Mouse (Mus musculus) hindbrain, embryonic 15.5 days (tissue): Measurements from ENCODE around the gene Map3k6. TPM values are rescaled to one million over a fixed set of nuclear protein-coding genes. Genes with fewer than 3 reads are reported as not detected.

Experiments
- ATAC-seq: fragments of 200-750 bp; cut with Nextera tagmentation; 2 replicates; pipeline ENCODE4 v1.8.0; 2017; ENCODE audit warnings: low read depth, moderate number of reproducible peaks, moderate TSS enrichment; ENCODE audit not compliant: low FRiP score
- H3K27ac ChIP-seq: fragments of 300-500 bp; sonication (generic); replicated peaks from 2 replicates; pipeline ENCODE4 v1.5.1; 2015; ENCODE audit warnings: mild to moderate bottlenecking, inconsistent platforms
- H3K27me3 ChIP-seq: fragments of 300-500 bp; sonication (generic); 2 replicates; pipeline ENCODE4 v1.6.1; 2015; ENCODE audit warnings: control low read depth, inconsistent platforms
- H3K36me3 ChIP-seq: fragments of 300-500 bp; sonication (generic); 2 replicates; pipeline ENCODE4 v1.6.1; 2015; ENCODE audit warnings: control low read depth, inconsistent platforms
- H3K4me1 ChIP-seq: fragments of 300-500 bp; sonication (generic); replicated peaks from 2 replicates; pipeline ENCODE4 v1.6.1; 2015; ENCODE audit warnings: control low read depth, inconsistent platforms
- H3K4me2 ChIP-seq: fragments of 300-500 bp; sonication (generic); 2 replicates; pipeline ENCODE4 v1.6.1; 2015; ENCODE audit warnings: moderate library complexity, mild to moderate bottlenecking, inconsistent platforms
- H3K4me3 ChIP-seq: fragments of 300-500 bp; sonication (generic); 2 replicates; pipeline ENCODE4 v1.5.1; 2015; ENCODE audit warnings: mild to moderate bottlenecking, inconsistent platforms
- H3K9ac ChIP-seq: fragments of 300-500 bp; sonication (generic); 2 replicates; pipeline ENCODE4 v1.6.1; 2015; ENCODE audit warnings: inconsistent platforms
- H3K9me3 ChIP-seq: fragments of 300-500 bp; sonication (generic); 2 replicates; pipeline ENCODE4 v1.6.1; 2016; ENCODE audit warnings: control low read depth, inconsistent platforms
- WGBS: fragments of 180-500 bp; shearing (Covaris S2); methylation state at CpG from one replicate; pipeline ENCODE4 v1.1.7; 2015; 5-methylcytosine and 5-hydroxymethylcytosine counted together
- polyA plus RNA-seq: library from polyadenylated mRNA; unstranded; fragments of >200 nt; fragmentation: Nextera tagmentation; extraction: Ambion mirVana; gene quantifications from 2 replicates; pipeline ENCODE4 v1.2.1, GENCODE M21; 2015

Map3k6 gene
- 1.8 and 2.2 TPM in 2 replicates for polyA plus RNA-seq

DNA sequence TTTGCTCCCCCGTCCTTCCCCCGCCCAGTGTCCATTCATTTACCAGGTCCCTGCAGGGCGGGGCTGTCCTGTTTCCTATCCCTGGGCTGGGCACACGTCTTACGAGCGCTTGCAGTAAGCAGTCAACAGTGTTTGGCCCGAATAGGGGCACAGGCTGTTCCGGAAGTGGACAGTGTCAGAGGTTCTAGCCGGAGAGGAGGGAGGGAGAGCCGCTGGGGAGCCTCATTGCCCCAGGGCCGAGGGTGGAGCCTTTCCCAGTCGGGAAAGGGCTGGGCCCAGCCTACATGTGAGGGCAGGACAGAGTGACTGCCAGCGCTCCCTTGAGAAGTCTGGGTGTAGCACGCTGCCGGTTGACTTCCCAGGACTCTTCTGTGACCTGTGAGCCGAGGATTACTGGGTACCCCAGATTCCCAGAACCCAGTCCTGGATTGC is at the start of gene Map3k6:
Gene Map3k6, plus strand, starts transcription at position 329 of the 432 bp plus-strand sequence.
- peak within 1 kb of the TSS; percentile 47 for H3K9ac ChIP-seq
- peak; percentile 27 for ATAC-seq
- H3K4me1 ChIP-seq: peaks cover 10% of the 10 kb centered on the region
- no peaks in the 10 kb centered on the region for H3K36me3 ChIP-seq
- peaks cover 51% of the 10 kb centered on the region for H3K27me3 ChIP-seq
- no peaks in the 10 kb centered on the region for H3K9me3 ChIP-seq
- H3K4me2 ChIP-seq: peak within 1 kb of the TSS; percentile 81
- 5% methylated on average over 16 of the region's 16 CpGs for WGBS
- peak within 1 kb of the TSS; percentile 55 for H3K4me3 ChIP-seq
- peak within 1 kb of the TSS; percentile 36; the same call in 1 of the 2 replicates for H3K27ac ChIP-seq

DNA sequence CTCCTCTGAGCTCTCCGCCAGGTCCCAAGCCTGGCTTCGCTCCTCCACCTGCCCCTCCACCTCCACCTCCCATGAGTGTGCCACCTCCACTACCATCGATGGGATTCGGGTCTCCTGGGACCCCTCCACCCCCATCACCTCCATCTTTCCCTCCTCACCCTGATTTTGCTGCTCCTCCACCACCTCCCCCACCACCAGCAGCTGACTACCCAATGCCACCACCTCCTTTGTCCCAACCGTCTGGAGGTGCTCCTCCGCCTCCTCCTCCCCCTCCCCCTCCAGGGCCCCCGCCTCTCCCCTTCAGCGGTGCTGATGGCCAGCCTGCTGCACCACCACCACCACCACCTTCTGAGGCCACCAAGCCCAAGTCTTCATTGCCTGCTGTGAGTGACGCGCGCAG is 46.1 kb upstream of the Map3k6 start:
- Histone ChIP-seq H3K9me3 (no peaks in the 10 kb centered on the region), H3K27ac (no peak overlapping the region), H3K9ac (no peak overlapping the region), H3K4me1 (peaks cover 35% of the 10 kb centered on the region), H3K4me2 (no peak overlapping the region), H3K27me3 (no peaks in the 10 kb centered on the region), H3K36me3 (peaks cover 28% of the 10 kb centered on the region), H3K4me3 (no peak overlapping the region)
- ATAC-seq: no peak
- WGBS: 87% methylated on average over 11 of the region's 11 CpGs

DNA sequence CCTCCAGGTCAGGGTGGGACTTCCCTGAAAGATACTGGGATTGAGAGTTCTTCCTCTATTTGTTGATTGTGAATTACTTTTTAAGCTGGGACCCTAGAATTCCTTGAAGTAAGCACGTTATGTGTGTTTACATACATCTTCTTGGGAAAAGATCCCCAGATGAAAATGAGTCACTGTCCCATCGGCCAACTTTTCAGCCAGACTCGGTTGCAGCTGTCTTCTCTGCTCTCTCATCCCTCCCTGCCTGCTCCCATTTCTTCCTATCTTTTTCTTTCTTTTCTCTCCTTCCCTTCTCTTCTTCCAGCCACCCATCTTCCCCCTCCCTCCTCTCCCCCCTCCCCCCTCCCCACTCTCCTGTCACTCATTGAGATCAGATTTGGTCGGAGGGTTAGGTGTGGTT is 45.6 kb upstream of the Map3k6 start:
- 73% methylated on average over 4 of the region's 4 CpGs for WGBS
- no peak overlapping the region for H3K27ac ChIP-seq
- peaks cover 40% of the 10 kb centered on the region for H3K4me1 ChIP-seq
- no peak overlapping the region for H3K9ac ChIP-seq
- no peak for ATAC-seq
- H3K36me3 ChIP-seq: peaks cover 28% of the 10 kb centered on the region
- H3K27me3 ChIP-seq: no peaks in the 10 kb centered on the region
- no peak overlapping the region for H3K4me2 ChIP-seq
- H3K9me3 ChIP-seq: no peaks in the 10 kb centered on the region
- H3K4me3 ChIP-seq: no peak overlapping the region

DNA sequence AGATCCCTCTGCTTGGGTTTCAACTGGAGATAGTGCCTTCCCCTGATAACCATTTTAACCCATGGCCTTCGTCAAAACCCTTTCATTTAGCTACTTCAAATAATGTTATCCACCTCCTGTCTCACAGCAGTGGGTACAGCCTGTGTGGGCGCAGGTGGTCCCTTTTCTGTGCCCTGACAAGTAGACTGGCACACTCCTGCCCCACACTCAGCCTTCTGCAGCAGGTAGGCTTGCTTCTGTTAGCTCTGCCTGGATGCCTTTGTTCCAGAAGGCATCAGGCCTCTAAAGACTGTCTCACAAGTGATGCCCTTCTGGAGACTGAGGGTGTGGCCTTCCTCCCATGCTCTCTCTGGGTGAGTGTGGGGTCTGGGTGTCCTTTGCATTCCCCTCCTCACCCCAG is 44.5 kb upstream of the Map3k6 start:
- Histone ChIP-seq H3K27ac (peak overlapping the region; percentile 86), H3K9me3 (no peaks in the 10 kb centered on the region), H3K4me3 (no peak overlapping the region), H3K36me3 (peaks cover 23% of the 10 kb centered on the region), H3K27me3 (no peaks in the 10 kb centered on the region), H3K9ac (no peak overlapping the region), H3K4me1 (peaks cover 51% of the 10 kb centered on the region), H3K4me2 (no peak overlapping the region)
- 77% methylated on average over 2 of the region's 2 CpGs for WGBS
- ATAC-seq: no peak

DNA sequence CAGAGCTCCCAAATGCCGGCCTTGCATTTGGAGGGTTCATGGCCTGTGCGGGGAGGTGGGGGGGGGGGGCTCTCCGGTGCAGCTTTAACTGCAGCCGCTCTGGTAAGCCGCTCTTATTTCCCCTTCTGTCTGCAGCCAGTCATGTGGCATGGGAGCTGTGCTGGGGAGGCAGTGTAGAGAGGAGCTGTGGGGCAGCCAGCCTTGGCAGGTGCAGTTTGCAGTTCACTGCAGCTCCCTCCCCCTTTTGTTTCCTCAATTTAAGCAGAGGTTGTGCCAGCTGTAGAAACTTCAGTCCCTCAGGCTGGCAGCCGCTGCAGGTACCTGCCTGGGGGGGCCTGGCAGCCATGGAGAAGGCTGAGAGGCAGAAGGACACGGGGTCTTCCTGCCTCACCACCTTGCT is 43.8 kb upstream of the Map3k6 start:
- peak overlapping the region; percentile 86 for H3K27ac ChIP-seq
- H3K4me2 ChIP-seq: no peak overlapping the region
- H3K36me3 ChIP-seq: peaks cover 16% of the 10 kb centered on the region
- 0 out of 2 replicates have a peak, but pooled peaks have one; percentile 27 for ATAC-seq
- H3K9me3 ChIP-seq: no peaks in the 10 kb centered on the region
- 19% methylated on average over 7 of the region's 7 CpGs for WGBS
- peaks cover 58% of the 10 kb centered on the region for H3K4me1 ChIP-seq
- H3K4me3 ChIP-seq: no peak overlapping the region
- no peak overlapping the region for H3K9ac ChIP-seq
- H3K27me3 ChIP-seq: no peaks in the 10 kb centered on the region

DNA sequence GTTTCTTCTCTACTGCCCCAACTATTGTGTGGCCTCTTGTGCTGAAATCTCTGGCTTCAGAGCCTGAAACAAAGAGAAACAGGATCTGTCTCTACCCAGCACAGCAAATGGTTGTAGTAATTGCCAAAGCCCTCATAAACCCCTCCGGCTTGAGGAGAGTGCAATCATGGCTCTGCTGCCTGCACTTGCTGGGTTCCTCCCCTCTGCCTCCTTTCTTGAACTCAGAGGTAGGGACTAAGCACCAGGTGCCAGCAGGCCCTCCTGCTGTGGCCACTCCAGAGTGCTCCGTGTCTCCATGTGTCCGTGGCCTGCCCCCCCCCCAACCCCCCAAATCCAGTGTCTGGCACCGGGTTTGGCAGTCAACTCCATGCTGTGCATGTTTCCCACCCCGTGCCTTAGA is 43.3 kb upstream of the Map3k6 start:
- H3K4me1 ChIP-seq: peaks cover 59% of the 10 kb centered on the region
- H3K9me3 ChIP-seq: no peaks in the 10 kb centered on the region
- 0 out of 2 replicates have a peak overlapping the region, but pooled peaks have one; percentile 11 for H3K9ac ChIP-seq
- 9% methylated on average over 5 of the region's 5 CpGs for WGBS
- H3K36me3 ChIP-seq: peaks cover 13% of the 10 kb centered on the region; the same call in 1 of the 2 replicates
- no peak overlapping the region for H3K4me3 ChIP-seq
- 0 out of 2 replicates have a peak, but pooled peaks have one; percentile 9 for ATAC-seq
- H3K27me3 ChIP-seq: no peaks in the 10 kb centered on the region
- H3K27ac ChIP-seq: peak overlapping the region; percentile 86
- no peak overlapping the region for H3K4me2 ChIP-seq

DNA sequence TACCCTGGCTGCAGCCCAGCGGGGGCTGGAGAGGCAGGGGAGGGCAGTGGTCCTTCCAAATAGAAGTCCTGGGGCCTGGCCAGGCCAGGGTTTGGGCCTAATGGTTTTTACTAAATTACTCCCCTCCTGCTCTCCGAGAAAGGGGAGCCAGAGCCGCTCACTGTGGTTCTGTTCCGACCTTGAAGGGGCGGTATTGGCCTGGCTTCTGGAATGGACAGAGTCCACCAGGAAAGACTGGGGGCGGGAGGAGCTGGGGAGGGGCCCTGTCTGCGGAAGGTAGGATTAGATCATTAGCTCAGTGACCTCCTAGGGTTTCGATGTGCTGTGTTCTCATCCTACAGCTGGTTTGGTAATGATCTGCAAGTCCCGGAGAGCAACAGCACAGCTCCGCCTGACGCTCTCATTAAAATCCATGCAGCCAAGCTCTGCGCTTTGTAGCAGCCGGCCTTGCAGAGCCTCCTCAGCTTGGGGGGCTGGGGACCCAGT is 42.8 kb upstream of the Map3k6 start:
- 0 out of 2 replicates have a peak overlapping the region, but pooled peaks have one; percentile 11 for H3K9ac ChIP-seq
- peak; percentile 39; the same call in 1 of the 2 replicates for ATAC-seq
- H3K27ac ChIP-seq: peak overlapping the region; percentile 86
- peaks cover 59% of the 10 kb centered on the region for H3K4me1 ChIP-seq
- H3K9me3 ChIP-seq: no peaks in the 10 kb centered on the region
- peaks cover 9% of the 10 kb centered on the region; the same call in 1 of the 2 replicates for H3K36me3 ChIP-seq
- no peak overlapping the region for H3K4me2 ChIP-seq
- H3K27me3 ChIP-seq: no peaks in the 10 kb centered on the region
- no peak overlapping the region for H3K4me3 ChIP-seq
- WGBS: 17% methylated on average over 13 of the region's 13 CpGs

DNA sequence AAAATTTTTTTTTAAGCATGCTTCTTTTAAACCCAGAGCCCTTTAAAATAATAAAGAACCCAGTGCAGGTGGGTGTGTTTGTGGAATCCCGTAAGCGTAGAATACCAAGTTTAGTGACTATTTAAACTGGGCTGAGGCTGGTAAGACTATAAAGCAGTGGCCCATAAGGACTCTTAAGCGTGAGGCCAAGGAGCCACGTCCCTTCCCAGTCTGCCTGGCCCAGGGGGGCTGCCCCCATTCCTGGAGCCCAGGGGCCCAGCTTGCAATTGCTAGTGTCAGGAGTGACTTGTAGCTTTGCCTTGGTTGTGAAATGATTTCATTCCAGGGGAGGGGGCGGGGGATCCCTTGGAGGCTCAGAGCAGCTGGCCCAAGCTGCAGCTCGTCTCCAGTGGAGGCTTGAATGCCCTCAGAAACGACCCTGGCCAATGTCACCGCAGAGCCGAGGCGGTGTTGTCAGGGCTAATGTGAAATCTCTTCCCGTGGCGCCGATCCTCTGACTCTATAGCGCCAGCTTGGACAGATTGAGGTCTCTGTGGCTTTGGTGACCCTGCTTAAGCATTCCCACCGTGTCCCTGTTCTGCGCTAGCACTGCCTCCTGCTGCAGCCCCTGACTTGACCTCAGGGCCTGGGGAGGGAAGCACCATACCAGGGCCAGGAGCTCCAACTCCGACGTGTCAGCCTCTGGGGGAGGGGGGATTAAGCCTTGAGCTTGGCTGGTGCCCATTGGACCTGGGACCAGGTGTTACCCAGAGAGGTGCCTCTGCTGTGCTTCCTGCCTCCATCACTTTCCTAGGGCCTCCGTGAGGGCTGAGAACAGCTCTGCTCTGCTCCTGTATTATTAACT is 42.1 kb upstream of the Map3k6 start:
- Histone ChIP-seq H3K27ac (peak overlapping the region; percentile 86), H3K4me1 (peaks cover 61% of the 10 kb centered on the region)
- ATAC-seq: peak; percentile 12; the same call in 1 of the 2 replicates

DNA sequence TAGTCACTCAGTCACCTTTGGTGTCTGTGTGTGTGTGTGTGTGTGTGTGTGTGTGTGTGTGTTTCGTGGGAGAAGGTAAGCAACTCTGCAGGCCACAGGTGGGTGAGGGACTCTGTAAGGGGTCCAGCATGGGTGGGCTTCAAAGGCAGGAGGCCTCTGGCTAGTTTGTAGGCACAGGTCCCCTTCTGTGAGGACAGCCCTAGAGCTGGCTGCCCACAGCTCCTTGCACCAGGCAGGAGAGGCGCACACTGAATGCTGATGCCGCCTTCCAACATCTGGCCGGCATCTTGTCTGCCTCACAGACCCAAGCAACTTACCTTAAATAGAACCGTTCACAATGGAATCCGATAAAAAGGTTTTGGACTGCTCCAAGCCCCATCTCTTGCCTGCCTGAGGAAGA is 40.9 kb upstream of the Map3k6 start:
- Histone ChIP-seq H3K4me1 (peaks cover 70% of the 10 kb centered on the region), H3K27ac (no peak overlapping the region), H3K9ac (no peak overlapping the region), H3K4me3 (no peak overlapping the region), H3K27me3 (no peaks in the 10 kb centered on the region), H3K4me2 (no peak overlapping the region), H3K9me3 (no peaks in the 10 kb centered on the region), H3K36me3 (no peaks in the 10 kb centered on the region)
- no peak for ATAC-seq
- WGBS: 66% methylated on average over 6 of the region's 6 CpGs

More for the DNA sequence above, 42.1 kb upstream of the Map3k6 start:
- Histone ChIP-seq H3K4me2 (no peak overlapping the region), H3K36me3 (peaks cover 2% of the 10 kb centered on the region; the same call in 1 of the 2 replicates), H3K27me3 (no peaks in the 10 kb centered on the region), H3K9me3 (no peaks in the 10 kb centered on the region), H3K4me3 (no peak overlapping the region), H3K9ac (peak overlapping the region; percentile 11; the same call in 1 of the 2 replicates)
- 14% methylated on average over 19 of the region's 19 CpGs for WGBS

DNA sequence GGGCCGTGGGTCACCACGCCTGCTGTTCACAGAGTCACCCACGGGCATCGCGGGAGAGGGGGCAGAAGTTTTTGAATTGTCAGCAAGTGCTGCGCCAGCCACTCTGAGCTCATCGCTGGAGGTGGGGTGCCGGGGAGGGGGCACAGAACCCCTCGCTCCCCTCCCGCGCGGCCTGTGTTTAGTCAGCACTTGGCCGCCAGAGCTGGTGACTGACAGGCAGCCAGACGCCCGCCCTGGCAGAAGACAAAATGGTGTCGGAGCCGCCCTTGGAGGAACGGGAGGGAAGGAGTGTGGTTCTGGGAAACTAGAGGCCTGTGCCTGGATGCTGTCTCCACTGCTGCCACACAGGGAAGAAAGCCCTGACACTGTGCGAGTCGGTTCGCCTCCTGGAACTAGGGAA is 40.3 kb upstream of the Map3k6 start:
- Histone ChIP-seq H3K27ac (peak overlapping the region; percentile 71), H3K9me3 (no peaks in the 10 kb centered on the region), H3K9ac (no peak overlapping the region), H3K4me1 (peaks cover 71% of the 10 kb centered on the region), H3K4me3 (no peak overlapping the region), H3K27me3 (no peaks in the 10 kb centered on the region), H3K36me3 (no peaks in the 10 kb centered on the region), H3K4me2 (0 out of 2 replicates have a peak overlapping the region, but pooled peaks have one; percentile 1)
- no peak for ATAC-seq
- 34% methylated on average over 21 of the region's 21 CpGs for WGBS

DNA sequence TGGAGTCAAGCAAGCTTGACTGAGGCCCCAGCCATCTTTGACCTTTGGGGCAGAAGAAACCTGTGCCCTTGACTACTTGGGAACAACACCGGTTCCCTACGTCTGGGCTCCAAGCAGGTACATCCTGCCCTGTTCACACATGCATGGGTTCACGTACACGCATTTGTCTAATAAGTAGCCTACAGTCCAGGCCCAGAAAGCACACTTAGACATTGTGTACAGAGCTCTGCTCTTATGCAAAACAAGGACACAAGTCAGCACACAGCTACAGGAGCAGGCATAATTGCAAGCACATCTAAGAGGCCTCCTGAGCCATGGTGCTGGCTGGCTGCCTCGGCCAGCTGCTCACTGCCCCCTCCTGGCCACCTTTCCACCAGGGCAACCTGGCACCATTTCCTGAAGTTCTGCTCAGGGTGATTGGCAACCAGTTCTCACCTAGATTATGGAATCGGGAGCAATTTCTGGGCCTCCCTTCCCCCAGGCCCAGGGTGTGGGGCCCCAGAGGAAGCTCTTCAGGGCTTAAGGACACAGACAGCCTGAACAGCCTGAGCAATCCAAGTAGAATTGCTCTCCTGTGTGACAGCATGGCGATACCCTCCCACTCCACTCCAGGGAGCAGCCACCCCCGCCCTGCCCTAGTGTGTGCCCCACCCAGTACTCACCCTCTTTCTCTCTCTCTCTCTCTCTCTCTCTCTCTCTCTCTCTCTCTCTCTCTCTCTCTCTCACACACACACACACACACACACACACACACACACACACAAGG is 39.4 kb upstream of the Map3k6 start:
- Histone ChIP-seq H3K36me3 (no peaks in the 10 kb centered on the region), H3K4me1 (peaks cover 69% of the 10 kb centered on the region), H3K27me3 (no peaks in the 10 kb centered on the region), H3K4me2 (no peak overlapping the region), H3K9ac (no peak overlapping the region), H3K9me3 (no peaks in the 10 kb centered on the region), H3K27ac (peak overlapping the region; percentile 71), H3K4me3 (no peak overlapping the region)
- WGBS: 62% methylated on average over 8 of the region's 8 CpGs
- ATAC-seq: 0 out of 2 replicates have a peak, but pooled peaks have one; percentile 24
